Mouse (Mus musculus) intestine, embryonic 14.5 days (tissue): ENCODE measurements around the gene Dynll1. TPM values are rescaled to one million over a fixed set of nuclear protein-coding genes. Genes with fewer than 3 reads are reported as not detected.

Experiments used
- ATAC-seq: fragments of 200-750 bp; cut with Nextera tagmentation; replicated peaks from 2 replicates; pipeline ENCODE4 v1.8.0; 2017; ENCODE audit warnings: low read depth, moderate number of reproducible peaks, moderate TSS enrichment, moderate library complexity; ENCODE audit not compliant: low FRiP score, low TSS enrichment
- DNase-seq: peaks from one replicate; pipeline ENCODE4 v3.0.0-alpha.2; 2018; ENCODE audit warnings: low spot score
- H3K27ac ChIP-seq: fragments of 300-500 bp; sonication (generic); 2 replicates; pipeline ENCODE4 v1.5.1; 2014; ENCODE audit warnings: low read depth, mild to moderate bottlenecking, control low read depth
- H3K27me3 ChIP-seq: fragments of 300-500 bp; sonication (generic); replicated peaks from 2 replicates; pipeline ENCODE4 v1.6.1; 2014; ENCODE audit warnings: low read length, control low read depth; ENCODE audit not compliant: control insufficient read depth, insufficient read depth
- H3K36me3 ChIP-seq: fragments of 300-500 bp; sonication (generic); 2 replicates; pipeline ENCODE4 v1.6.1; 2014; ENCODE audit warnings: low read length, control low read depth; ENCODE audit not compliant: control insufficient read depth, insufficient read depth
- H3K4me1 ChIP-seq: fragments of 300-500 bp; sonication (generic); replicated peaks from 2 replicates; pipeline ENCODE4 v1.6.1; 2014; ENCODE audit warnings: low read length, control low read depth, mixed read lengths; ENCODE audit not compliant: control insufficient read depth, insufficient read depth
- H3K4me2 ChIP-seq: fragments of 300-500 bp; sonication (generic); 2 replicates; pipeline ENCODE4 v1.6.1; 2014; ENCODE audit warnings: low read length
- H3K4me3 ChIP-seq: fragments of 300-500 bp; sonication (generic); 2 replicates; pipeline ENCODE4 v1.5.1; 2014; ENCODE audit warnings: low read depth, low read length, control low read depth, mixed read lengths
- H3K9ac ChIP-seq: fragments of 300-500 bp; sonication (generic); 2 replicates; pipeline ENCODE4 v1.6.1; 2014; ENCODE audit warnings: mild to moderate bottlenecking, low read length
- H3K9me3 ChIP-seq: fragments of 300-500 bp; sonication (generic); 2 replicates; pipeline ENCODE4 v1.6.1; 2016; ENCODE audit warnings: low read length, control low read depth; ENCODE audit not compliant: control insufficient read depth
- WGBS: fragments of 180-500 bp; shearing (Covaris S2); extraction: QIAGEN DNeasy Blood & Tissue Kit; methylation state at CpG from one replicate; pipeline ENCODE4 v1.1.7; 2014; 5-methylcytosine and 5-hydroxymethylcytosine counted together
- polyA plus RNA-seq: library from polyadenylated mRNA; unstranded; fragments of >200 nt; fragmentation: Nextera tagmentation; extraction: Ambion mirVana; gene quantifications from 2 replicates; pipeline ENCODE4 v1.2.1, GENCODE M21; 2014

Dynll1 gene
- polyA plus RNA-seq = 1,564 and 1,605 TPM in 2 replicates

GRCm38 (mm10) chr5:115300792-115301614 is at the start of gene Dynll1:
Gene Dynll1, minus strand, starts transcription at chr5:115300999.
- ATAC-seq (peak; percentile 98), DNase-seq (peak; percentile 100)

GRCm38 (mm10) chr5:115349225-115349555 is 48.4 kb upstream of the Dynll1 start:
- DNase-seq (no peak), ATAC-seq (peak; percentile 10; the same call in 1 of the 2 replicates)
- H3K27me3 ChIP-seq = no peaks in the 10 kb centered on the region
- peak overlapping the region; percentile 64 for H3K27ac ChIP-seq
- H3K9ac ChIP-seq = peak overlapping the region; percentile 49
- H3K4me1 ChIP-seq = peaks cover 13% of the 10 kb centered on the region
- peaks cover 25% of the 10 kb centered on the region for H3K36me3 ChIP-seq
- peak overlapping the region; percentile 94 for H3K4me3 ChIP-seq
- H3K9me3 ChIP-seq = no peaks in the 10 kb centered on the region
- whole genome bisulfite sequencing = under 1% methylated on average over 18 of the region's 18 CpGs
- peak overlapping the region; percentile 83 for H3K4me2 ChIP-seq

More at GRCm38 (mm10) chr5:115300792-115301614, at the start of gene Dynll1:
- Histone ChIP-seq H3K4me1 (peaks cover 22% of the 10 kb centered on the region), H3K4me3 (peak within 1 kb of the TSS; percentile 92), H3K9me3 (no peaks in the 10 kb centered on the region), H3K36me3 (peaks cover 34% of the 10 kb centered on the region), H3K4me2 (peak within 1 kb of the TSS; percentile 69), H3K27me3 (no peaks in the 10 kb centered on the region), H3K27ac (peak within 1 kb of the TSS; percentile 88), H3K9ac (peak within 1 kb of the TSS; percentile 81)
- WGBS = under 1% methylated on average over 66 of the region's 66 CpGs

GRCm38 (mm10) chr5:115348546-115349224 is 47.9 kb upstream of the Dynll1 start, which contains the start of gene Cox6a1:
Gene Cox6a1, minus strand, starts transcription at chr5:115348981.
- peak; percentile 99 for DNase-seq
- under 1% methylated on average over 70 of the region's 74 CpGs for WGBS
- peaks cover 30% of the 10 kb centered on the region for H3K36me3 ChIP-seq
- H3K9ac ChIP-seq = peak within 1 kb of the TSS; percentile 64
- peak within 1 kb of the TSS; percentile 94 for H3K4me3 ChIP-seq
- peak within 1 kb of the TSS; percentile 64 for H3K27ac ChIP-seq
- peaks cover 13% of the 10 kb centered on the region for H3K4me1 ChIP-seq
- no peaks in the 10 kb centered on the region for H3K27me3 ChIP-seq
- H3K4me2 ChIP-seq = peak within 1 kb of the TSS; percentile 95
- no peaks in the 10 kb centered on the region for H3K9me3 ChIP-seq
- ATAC-seq = peak; percentile 92

GRCm38 (mm10) chr5:115347564-115347963 is 46.8 kb upstream of the Dynll1 start:
- Histone ChIP-seq H3K27me3 (no peaks in the 10 kb centered on the region), H3K27ac (no peak overlapping the region), H3K9me3 (no peaks in the 10 kb centered on the region), H3K4me2 (peak overlapping the region; percentile 95), H3K4me3 (peak overlapping the region; percentile 94), H3K36me3 (peaks cover 41% of the 10 kb centered on the region), H3K9ac (peak overlapping the region; percentile 64; the same call in 1 of the 2 replicates), H3K4me1 (peaks cover 13% of the 10 kb centered on the region)
- DNase-seq = peak; percentile 89
- 2% methylated on average over 5 of the region's 5 CpGs for WGBS
- no peak for ATAC-seq

GRCm38 (mm10) chr5:115341314-115342165 is 40.7 kb upstream of the Dynll1 start:
- peaks cover 46% of the 10 kb centered on the region for H3K36me3 ChIP-seq
- H3K4me2 ChIP-seq = peak overlapping the region; percentile 56
- peaks cover 18% of the 10 kb centered on the region for H3K4me1 ChIP-seq
- H3K4me3 ChIP-seq = peak overlapping the region; percentile 96
- DNase-seq (no peak), ATAC-seq (no peak; the same call in 1 of the 2 replicates)
- no peaks in the 10 kb centered on the region for H3K27me3 ChIP-seq
- 0 out of 2 replicates have a peak overlapping the region, but pooled peaks have one; percentile 74 for H3K27ac ChIP-seq
- H3K9ac ChIP-seq = peak overlapping the region; percentile 82
- WGBS = 11% methylated on average over 36 of the region's 36 CpGs
- no peaks in the 10 kb centered on the region for H3K9me3 ChIP-seq

GRCm38 (mm10) chr5:115340577-115341313 is 39.9 kb upstream of the Dynll1 start, which contains the start of the genes Gatc and Triap1:
Gene Gatc, minus strand, starts transcription at chr5:115341178.
Gene Triap1, plus strand, starts transcription at chr5:115341225.
- H3K9me3 ChIP-seq = no peaks in the 10 kb centered on the region
- H3K9ac ChIP-seq = peak within 1 kb of the TSS; percentile 82
- under 1% methylated on average over 62 of the region's 62 CpGs for WGBS
- DNase-seq (peak; percentile 98), ATAC-seq (peak; percentile 90)
- peak within 1 kb of the TSS; percentile 96 for H3K4me3 ChIP-seq
- H3K27ac ChIP-seq = peak within 1 kb of the TSS; percentile 74
- peaks cover 45% of the 10 kb centered on the region for H3K36me3 ChIP-seq
- H3K27me3 ChIP-seq = no peaks in the 10 kb centered on the region
- peak within 1 kb of the TSS; percentile 56 for H3K4me2 ChIP-seq
- peaks cover 18% of the 10 kb centered on the region for H3K4me1 ChIP-seq

- Histone ChIP-seq H3K9ac (peak overlapping the region; percentile 82), H3K4me1 (peaks cover 18% of the 10 kb centered on the region), H3K4me3 (peak overlapping the region; percentile 96), H3K4me2 (peak overlapping the region; percentile 56), H3K9me3 (no peaks in the 10 kb centered on the region), H3K27me3 (no peaks in the 10 kb centered on the region), H3K36me3 (peaks cover 45% of the 10 kb centered on the region), H3K27ac (no peak overlapping the region)
- ATAC-seq (no peak), DNase-seq (no peak)
- 17% methylated on average over 7 of the region's 7 CpGs for WGBS
Observed at GRCm38 (mm10) chr5:115340007-115340406, 39.2 kb upstream of the Dynll1 start.
